Mouse (Mus musculus) small intestine, adult 2 months (tissue): ENCODE measurements around the gene Mapkapk2.

Experiments used
- CTCF ChIP-seq: fragments of 200-500 bp; IDR thresholded peaks from 2 replicates; pipeline ENCODE4 v1.5.1; 2012; ENCODE audit warnings: low read depth, mild to moderate bottlenecking, control low read depth, inconsistent platforms, low read length, moderate library complexity, mixed read lengths; ENCODE audit not compliant: insufficient replicate concordance, insufficient read length; ENCODE audit errors: extremely low read depth
- POLR2A ChIP-seq: fragments of 200-500 bp; IDR thresholded peaks from 2 replicates; pipeline ENCODE4 v1.6.1; 2012; ENCODE audit warnings: low read depth, mild to moderate bottlenecking, control low read depth, inconsistent platforms, low read length, moderate library complexity

- TF ChIP-seq CTCF (no peak), POLR2A (no peak)
Observed at GRCm38 (mm10) chr1:131080686-131081085, 16.9 kb downstream of the Mapkapk2 start.
